Mouse (Mus musculus): ENCODE measurements at regions not wholly inside any gene's neighbourhood (a gene's known extent, or its start where the extent isn't known, plus 50 kb on each side); places are given as distances from the start of the nearest gene placed in this dataset.
A peak's percentile ranks its signal among the peaks of the same experiment; 100 is the strongest.
"Not testable (repeated sequence)": the region's sequence is repeated elsewhere in the genome, so short reads cannot be mapped to it uniquely, and the experiment has no call there.

- intact Hi-C loops (cut with DNase I), result loop anchor here (5.0 kb wide), 1 partner anchor 282 kb away; no protein-coding TSS in a partner anchor
- DNase-seq (ENCODE audit: low spot score), result peak; percentile 11
Measured at GRCm38 (mm10) chr4:8084954-8085639, 153.7 kb downstream of the Car8 start.

- intact Hi-C loops (cut with DNase I), result no loop called here
- no peak for DNase-seq (ENCODE audit: low spot score)
Measured at GRCm38 (mm10) chr4:8079349-8079748, 159.5 kb downstream of the Car8 start.

GRCm38 (mm10) chr4:8072989-8073573, 165.8 kb downstream of the Car8 start:
- intact Hi-C loops (cut with DNase I), result no loop called here
- DNase-seq (ENCODE audit: low spot score), result no peak

- not testable (repeated sequence) for DNase-seq (ENCODE audit: low spot score)
Measured at GRCm38 (mm10) chr4:8070693-8071092, 168.1 kb downstream of the Car8 start.

GRCm38 (mm10) chr4:8068086-8068485, 170.8 kb downstream of the Car8 start:
- intact Hi-C loops (cut with DNase I), result no loop called here
- DNase-seq (ENCODE audit: low spot score), result no peak

More at GRCm38 (mm10) chr4:8070693-8071092, 168.1 kb downstream of the Car8 start:
- intact Hi-C loops (cut with DNase I), result not testable (repeated sequence)

GRCm38 (mm10) chr4:8041776-8042175, 197.1 kb downstream of the Car8 start:
- no peak for DNase-seq (ENCODE audit: low spot score)
- intact Hi-C loops (cut with DNase I), result no loop called here

- DNase-seq (ENCODE audit: low spot score), result no peak
- intact Hi-C loops (cut with DNase I), result no loop called here
Measured at GRCm38 (mm10) chr4:8037863-8038262, 201.0 kb downstream of the Car8 start.

- intact Hi-C loops (cut with DNase I); DNase-seq (ENCODE audit: low spot score): not testable (repeated sequence)
Measured at GRCm38 (mm10) chr4:8033402-8033801, 205.4 kb downstream of the Car8 start.

- intact Hi-C loops (cut with DNase I), result loop anchor here (2.0 kb wide), 1 partner anchor 1444 kb away; no protein-coding TSS in a partner anchor
- DNase-seq (ENCODE audit: low spot score), result no peak
Measured at GRCm38 (mm10) chr4:8005155-8005554, 233.7 kb downstream of the Car8 start.

GRCm38 (mm10) chr4:7997575-7997953, 241.3 kb downstream of the Car8 start:
- no peak for DNase-seq (ENCODE audit: low spot score)
- intact Hi-C loops (cut with DNase I), result no loop called here

GRCm38 (mm10) chr4:7996923-7997574, 241.8 kb downstream of the Car8 start:
- intact Hi-C loops (cut with DNase I), result no loop called here
- DNase-seq (ENCODE audit: low spot score), result no peak

- intact Hi-C loops (cut with DNase I), result no loop called here
- DNase-seq (ENCODE audit: low spot score), result no peak
Measured at GRCm38 (mm10) chr4:7992944-7993343, 245.9 kb downstream of the Car8 start.

GRCm38 (mm10) chr4:7987781-7988180, 251.1 kb downstream of the Car8 start:
- intact Hi-C loops (cut with DNase I), result loop anchor here (5.0 kb wide), 1 partner anchor 380 kb away; no protein-coding TSS in a partner anchor
- DNase-seq (ENCODE audit: low spot score), result no peak

- intact Hi-C loops (cut with DNase I), result loop anchor here (5.0 kb wide), 1 partner anchor 380 kb away; no protein-coding TSS in a partner anchor
- no peak for DNase-seq (ENCODE audit: low spot score)
Measured at GRCm38 (mm10) chr4:7987346-7987745, 251.5 kb downstream of the Car8 start.

GRCm38 (mm10) chr4:7984814-7985213, 254.0 kb downstream of the Car8 start:
- intact Hi-C loops (cut with DNase I), result loop anchor here (5.0 kb wide), 1 partner anchor 382 kb away; no protein-coding TSS in a partner anchor
- no peak for DNase-seq (ENCODE audit: low spot score)

GRCm38 (mm10) chr4:7979772-7980351, 259.0 kb downstream of the Car8 start:
- intact Hi-C loops (cut with DNase I), result no loop called here
- no peak for DNase-seq (ENCODE audit: low spot score)

- no peak for DNase-seq (ENCODE audit: low spot score)
- intact Hi-C loops (cut with DNase I), result no loop called here
Measured at GRCm38 (mm10) chr4:7977661-7978444, 261.0 kb downstream of the Car8 start.

GRCm38 (mm10) chr4:7970272-7970671, 268.6 kb downstream of the Car8 start:
- DNase-seq (ENCODE audit: low spot score), result no peak
- intact Hi-C loops (cut with DNase I), result no loop called here

GRCm38 (mm10) chr4:7965663-7966062, 273.2 kb downstream of the Car8 start:
- DNase-seq (ENCODE audit: low spot score), result no peak
- intact Hi-C loops (cut with DNase I), result no loop called here

All from heart, postnatal 25 days (tissue).